18 mouse cellular contexts compared by ENCODE assay signal in genomic region chr12:77891452-77891851, GRCm38 (mm10).
A peak's percentile ranks its signal among the peaks of the same experiment; 100 is the strongest.
DNase-seq lines count a peak whose midpoint lies in the region; TF ChIP-seq lines count a peak whose summit lies in the region.
"Had no signal": no experiment of that assay in that cellular context is flagged by ENCODE, and none has a peak within 500 bp of the region (broad histone marks: within the 10 kb centered on the region; RNA-seq: fewer than 3 reads in every experiment).

No protein-coding gene starts in this region.

- dilution Hi-C loops in CH12.LX (cut with MboI; ENCODE audit: extremely low pct_ligation_motif_present, extremely low pct_unique_long_range_greater_than_20kb, low sequenced_read_pairs) = no loop called here

- H3K27ac ChIP-seq in CH12.LX (ENCODE audit: insufficient read depth, low read depth) (no peak overlapping the region), ES-E14 (ENCODE audit: insufficient read depth, low read depth, low read length, poor library complexity, severe bottlenecking) (no peak overlapping the region)
- no peak overlapping the region for H3K27ac ChIP-seq in embryonic facial prominence, embryonic 10.5 days (replicated peaks)

- TF ChIP-seq EP300 in CH12.LX (IDR thresholded peaks at IDR 0.05; ENCODE audit: low read length) = no peak

- no peak for TF ChIP-seq POLR2A in CH12.LX (IDR thresholded peaks at IDR 0.05; ENCODE audit: low read depth, low read length)

- TF ChIP-seq RAD21 in CH12.LX (IDR thresholded peaks at IDR 0.05; ENCODE audit: low read depth, low read length) = no peak

- H3K4me3 ChIP-seq in CH12.LX (replicated peaks in 1 of 3; ENCODE audit: low read depth in 2 of 3, low read length in 2 of 3, poor library complexity in 1 of 3) (no peak overlapping the region), ES-E14 (ENCODE audit: insufficient read depth in 1 of 2, low read depth in 1 of 2, low read length in 2 of 2, poor library complexity in 1 of 2, severe bottlenecking in 1 of 2) (no peak overlapping the region)
- H3K4me3 ChIP-seq in embryonic facial prominence, embryonic 10.5 days = no peak overlapping the region

- H3K4me1 ChIP-seq in CH12.LX (ENCODE audit: control insufficient read depth in 1 of 2, insufficient read depth in 2 of 2) (no peaks in the 10 kb centered on the region), ES-E14 (ENCODE audit: control insufficient read depth in 2 of 2, insufficient read depth in 2 of 2, low read length in 2 of 2, poor library complexity in 1 of 2) (no peaks in the 10 kb centered on the region)
- no peaks in the 10 kb centered on the region for H3K4me1 ChIP-seq in embryonic facial prominence, embryonic 10.5 days

- in situ Hi-C loops in CH12.LX (cut with MboI; ENCODE audit: low pct_ligation_motif_present, low pct_unique_long_range_greater_than_20kb, low sequenced_read_pairs) = no loop called here
- in situ Hi-C loops in ES-E14 (cut with MboI; ENCODE audit: low sequenced_read_pairs in 2 of 2, unreplicated experiment in 2 of 2) = no loop called here

- H3K36me3 ChIP-seq in CH12.LX (replicated peaks in 1 of 2; ENCODE audit: control insufficient read depth in 1 of 2, insufficient read depth in 1 of 2, low read length in 1 of 2) = no peaks in the 10 kb centered on the region
- H3K36me3 ChIP-seq in ES-E14 (ENCODE audit: control insufficient read depth, insufficient read depth, low read length, poor library complexity, severe bottlenecking) = no peaks in the 10 kb centered on the region
- H3K36me3 ChIP-seq in embryonic facial prominence, embryonic 10.5 days (replicated peaks) = no peaks in the 10 kb centered on the region
- H3K36me3 ChIP-seq: G1E had no signal

- no peak for DNase-seq in CH12.LX (ENCODE audit: extremely low read depth)
- no peak for DNase-seq in ES-E14 (ENCODE audit: low read depth, low spot score)
- no peak for DNase-seq in right cerebral cortex, adult 2 months (ENCODE audit: low spot score in 2 of 2)
- DNase-seq in embryonic facial prominence, embryonic 10.5 days (ENCODE audit: low spot score) = no peak
- DNase-seq: adrenal gland, adult 2 months; adrenal gland, adult 8-10 months; adrenal gland, postnatal 10 days; adrenal gland, postnatal 14 days; adrenal gland, postnatal 25 days; adrenal gland, postnatal 36 days; B cell, adult 2 months; cerebellum, adult 11 months; cerebellum, adult 11-12 months; cerebellum, adult 18-20 months; cerebellum, adult 2 months; cerebellum, adult 8-10 months had no signal

- H3K27me3 ChIP-seq in CH12.LX (replicated peaks) = no peaks in the 10 kb centered on the region
- H3K27me3 ChIP-seq in embryonic facial prominence, embryonic 10.5 days (replicated peaks; ENCODE audit: low read depth, poor library complexity, severe bottlenecking) = no peaks in the 10 kb centered on the region
- H3K27me3 ChIP-seq: Patski had no signal

- no peak overlapping the region for H3K9ac ChIP-seq in CH12.LX (ENCODE audit: insufficient read depth, low read depth)
- H3K9ac ChIP-seq in ES-E14 (ENCODE audit: insufficient read depth, low read depth, low read length, poor library complexity, severe bottlenecking) = no peak overlapping the region

- no peak overlapping the region for H3K4me2 ChIP-seq in CH12.LX (ENCODE audit: insufficient read depth, low read depth, poor library complexity, severe bottlenecking)

- H3K79me2 ChIP-seq in CH12.LX (replicated peaks; ENCODE audit: control insufficient read depth, extremely low read depth, insufficient read depth, poor library complexity, severe bottlenecking) = no peaks in the 10 kb centered on the region

- no peak for TF ChIP-seq CTCF in CH12.LX (conservative IDR thresholded peaks at IDR 0.05 in 1 of 2, IDR thresholded peaks at IDR 0.05 in 1 of 2; ENCODE audit: low read depth in 2 of 2, low read length in 2 of 2)

- H3K9me3 ChIP-seq in CH12.LX (replicated peaks; ENCODE audit: low read length) (no peaks in the 10 kb centered on the region), ES-E14 (ENCODE audit: control insufficient read depth, insufficient read depth, low read depth, low read length) (no peaks in the 10 kb centered on the region)
- H3K9me3 ChIP-seq in embryonic facial prominence, embryonic 10.5 days = no peaks in the 10 kb centered on the region
- H3K9me3 ChIP-seq: G1E had no signal

- 90% methylated on average over 6 of the region's 6 CpGs for WGBS in embryonic facial prominence, embryonic 10.5 days

TF ChIP-seq in CH12.LX, 34 proteins besides CTCF, POLR2A, EP300 and RAD21:
- TF ChIP-seq POLR2AphosphoS2 (IDR thresholded peaks at IDR 0.05; ENCODE audit: low read depth, low read length) (no peak), BHLHE40 (IDR thresholded peaks at IDR 0.05; ENCODE audit: low read depth, low read length) (no peak), MAFK (IDR thresholded peaks at IDR 0.05; ENCODE audit: insufficient replicate concordance, low read length) (peak; percentile 59), NRF1 (IDR thresholded peaks at IDR 0.05; ENCODE audit: low read depth, low read length) (no peak), CHD2 (IDR thresholded peaks at IDR 0.05; ENCODE audit: low read length) (no peak)
TF ChIP-seq in CH12.LX: peak in this region for 1.

TF ChIP-seq in ES-E14, 5 proteins besides CTCF, POLR2A, EP300 and RAD21:
- TF ChIP-seq MAFK (IDR thresholded peaks at IDR 0.05; ENCODE audit: insufficient read depth, low read depth, low read length) = peak; percentile 56; the same call in 1 of the 2 replicates
- no peak for TF ChIP-seq ZNF384 (IDR thresholded peaks at IDR 0.05; ENCODE audit: low read depth, low read length)
TF ChIP-seq in ES-E14: peak in this region for 1.
